Mouse (Mus musculus) granulocyte monocyte progenitor cell, adult 5-6 weeks (primary cell): ENCODE data around the gene Foxd1. TPM values are rescaled to one million over a fixed set of nuclear protein-coding genes. Genes with fewer than 3 reads are reported as not detected.

Source experiments
- ATAC-seq: replicated peaks from 2 replicates; pipeline ENCODE4 v1.8.0; 2016; ENCODE audit warnings: mild to moderate bottlenecking, moderate TSS enrichment, inconsistent platforms; ENCODE audit not compliant: poor library complexity, severe bottlenecking
- total RNA-seq, 2 experiments: library from RNA; stranded (forward) in 1 of 2; stranded (reverse) in 1 of 2; fragments of 200-712, 200-1000 nt in 1 of 2; fragments of >200 nt in 1 of 2; fragmentation: Nextera tagmentation in 1 of 2; gene quantifications; 2 replicates each; pipeline ENCODE4 v1.2.3; 2014 to 2017

Gene Foxd1
- not detected in 2 replicates for total RNA-seq (2014; fragmentation: Nextera tagmentation)
- not detected in 2 replicates for total RNA-seq (2017)

GRCm38 (mm10) chr13:98354090-98354801 is at the start of gene Foxd1:
Foxd1 (plus strand) TSS chr13:98354242.
- peak; percentile 69 for ATAC-seq

DNA sequence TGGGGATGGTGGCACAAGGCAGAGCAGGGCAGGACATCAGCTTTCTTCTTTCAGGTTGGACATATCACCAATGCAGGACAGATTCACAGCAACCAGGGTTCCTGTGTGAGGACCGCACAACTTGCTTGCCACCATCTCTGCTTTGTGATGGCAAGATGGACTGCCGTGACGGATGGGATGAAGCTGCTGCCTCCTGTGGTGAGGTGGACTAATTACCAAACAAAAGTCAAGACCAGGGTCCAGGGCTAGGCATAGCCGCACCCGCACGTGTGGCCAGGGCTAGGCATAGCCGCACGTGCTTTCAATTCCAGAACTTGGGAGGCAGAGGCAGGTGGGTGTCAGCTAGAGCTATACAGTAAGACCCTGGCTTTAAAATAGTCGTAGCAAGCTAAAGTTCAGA is 48.8 kb upstream of the Foxd1 start:
- ATAC-seq = 0 out of 2 replicates have a peak, but pooled peaks have one; percentile 37

GRCm38 (mm10) chr13:98306393-98306792 is 47.6 kb upstream of the Foxd1 start:
- ATAC-seq = no peak

- no peak for ATAC-seq
Observed at GRCm38 (mm10) chr13:98306852-98307475, 47.1 kb upstream of the Foxd1 start.

- ATAC-seq = no peak
Observed at GRCm38 (mm10) chr13:98308004-98308403, 46.0 kb upstream of the Foxd1 start.

GRCm38 (mm10) chr13:98308724-98309123 is 45.3 kb upstream of the Foxd1 start:
- ATAC-seq = no peak

GRCm38 (mm10) chr13:98311597-98311996 is 42.4 kb upstream of the Foxd1 start:
- no peak for ATAC-seq

DNA sequence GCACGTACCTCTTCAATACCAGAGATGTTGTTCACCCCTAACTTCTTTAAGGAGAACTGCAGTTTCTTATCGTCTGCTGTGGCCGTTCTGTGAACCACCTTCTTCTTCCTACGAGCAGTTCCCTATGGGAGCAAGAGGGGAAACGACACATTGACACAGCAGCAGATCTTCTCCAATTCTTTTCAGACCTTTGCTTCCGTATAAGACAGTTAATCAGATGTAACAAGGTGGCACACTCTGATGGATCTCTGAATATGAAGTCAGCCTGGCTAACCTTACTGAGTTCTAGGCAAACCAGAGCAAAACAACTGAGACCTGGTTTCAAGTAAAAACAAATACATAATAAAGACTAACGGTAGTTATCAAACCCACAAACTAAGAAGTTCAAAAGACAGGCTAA is 40.4 kb upstream of the Foxd1 start:
- ATAC-seq = no peak

DNA sequence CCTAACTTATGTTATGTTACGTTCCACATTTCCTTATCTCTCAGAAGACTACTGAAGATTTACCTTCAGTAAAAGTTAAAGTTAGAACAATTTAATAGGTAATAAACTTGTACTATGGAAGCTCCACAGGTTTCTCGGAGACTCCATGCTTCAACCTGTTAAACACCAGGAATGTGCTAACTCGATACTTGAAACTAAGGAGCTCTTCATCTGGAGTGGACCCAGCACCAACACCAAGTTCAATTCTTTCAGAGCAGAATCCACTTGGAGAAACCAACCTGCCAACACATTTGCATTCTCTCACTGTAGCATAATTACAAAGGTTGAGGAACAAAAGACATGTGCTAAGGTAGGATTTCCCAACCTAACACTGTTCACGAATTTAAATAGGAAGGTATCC is 38.9 kb upstream of the Foxd1 start:
- ATAC-seq = no peak

DNA sequence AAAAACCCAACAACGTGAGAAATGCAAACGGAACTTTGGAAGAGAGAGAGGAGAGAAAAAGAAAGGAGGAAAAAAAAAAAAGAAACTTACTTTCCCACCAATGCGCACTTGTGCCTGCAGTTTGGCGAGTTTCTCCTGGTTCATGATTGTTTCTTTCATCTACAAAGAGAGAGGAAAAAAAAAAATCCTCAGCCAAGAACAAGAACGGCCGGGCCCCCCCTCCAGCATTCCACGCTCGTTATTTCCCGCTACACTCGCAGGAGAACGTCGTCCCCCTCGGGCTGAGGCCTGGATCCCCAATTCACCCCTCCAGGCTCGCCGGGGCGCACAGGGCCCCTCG is 37.9 kb upstream of the Foxd1 start:
- no peak for ATAC-seq

- peak; percentile 90 for ATAC-seq
Observed at GRCm38 (mm10) chr13:98316480-98317245, 37.4 kb upstream of the Foxd1 start, which contains the start of gene Btf3. Btf3 (minus strand) TSS chr13:98317006.

GRCm38 (mm10) chr13:98317246-98317677 is 36.8 kb upstream of the Foxd1 start:
- ATAC-seq = no peak

DNA sequence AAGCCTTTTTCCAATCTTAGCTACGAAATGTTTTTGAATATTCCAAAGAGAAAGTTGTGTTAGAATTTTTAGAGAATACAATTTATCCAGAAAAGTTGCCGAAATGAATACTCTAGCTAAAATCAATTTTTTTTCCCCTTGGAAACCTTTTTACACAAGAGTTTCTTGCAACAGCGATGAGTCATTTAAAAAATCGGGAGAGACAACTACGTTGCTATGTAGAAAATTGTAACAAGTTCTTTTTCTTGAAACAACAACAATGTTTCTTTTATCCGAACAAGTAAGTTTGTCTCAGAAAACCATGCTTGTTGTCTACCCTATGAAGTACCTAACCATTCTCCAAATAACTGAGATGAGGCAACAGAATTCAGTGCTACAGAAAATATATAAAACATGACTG is 36.1 kb upstream of the Foxd1 start:
- no peak for ATAC-seq

GRCm38 (mm10) chr13:98325034-98325433 is 29.0 kb upstream of the Foxd1 start:
- ATAC-seq = no peak

GRCm38 (mm10) chr13:98332106-98332505 is 21.9 kb upstream of the Foxd1 start:
- ATAC-seq = peak; percentile 81

DNA sequence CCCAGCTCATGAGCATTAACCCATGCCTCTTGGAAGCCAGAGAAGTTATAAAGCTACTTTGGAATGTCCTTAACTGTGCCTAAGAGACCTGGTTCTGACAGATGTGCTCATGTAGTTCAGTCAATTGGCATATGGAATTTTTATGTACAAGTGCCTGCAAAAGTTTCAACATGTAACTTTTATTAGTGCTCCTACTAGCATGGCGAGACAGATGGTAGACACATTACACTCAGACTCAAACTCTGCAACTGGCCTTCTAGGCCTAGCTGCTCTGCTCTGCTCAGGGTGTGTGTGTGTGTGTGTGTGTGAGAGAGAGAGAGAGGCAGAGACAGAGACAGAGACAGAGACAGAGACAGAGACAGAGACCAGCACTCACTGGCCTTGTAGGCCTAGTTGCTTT is 17.8 kb upstream of the Foxd1 start:
- no peak for ATAC-seq

- ATAC-seq = no peak
Observed at GRCm38 (mm10) chr13:98340506-98340905, 13.5 kb upstream of the Foxd1 start.

DNA sequence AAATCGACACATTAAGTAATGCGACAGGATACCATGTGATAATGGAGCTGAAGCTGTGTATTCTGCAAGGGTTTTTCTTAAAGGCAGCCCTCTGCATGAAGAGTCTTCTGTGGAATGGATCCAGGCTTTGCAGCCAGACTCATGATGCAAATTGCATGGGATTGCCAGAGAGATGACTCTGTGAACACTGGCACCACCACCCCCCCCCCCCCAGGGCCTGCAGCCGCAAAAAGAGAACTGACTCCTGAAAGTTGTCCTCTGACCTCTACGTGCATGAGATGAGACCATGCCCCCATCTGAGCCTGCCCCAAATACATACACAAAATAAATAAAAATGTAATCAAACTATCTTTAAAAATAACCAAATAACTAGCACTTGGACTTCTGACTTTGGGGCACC is 4.6 kb upstream of the Foxd1 start:
- no peak for ATAC-seq

DNA sequence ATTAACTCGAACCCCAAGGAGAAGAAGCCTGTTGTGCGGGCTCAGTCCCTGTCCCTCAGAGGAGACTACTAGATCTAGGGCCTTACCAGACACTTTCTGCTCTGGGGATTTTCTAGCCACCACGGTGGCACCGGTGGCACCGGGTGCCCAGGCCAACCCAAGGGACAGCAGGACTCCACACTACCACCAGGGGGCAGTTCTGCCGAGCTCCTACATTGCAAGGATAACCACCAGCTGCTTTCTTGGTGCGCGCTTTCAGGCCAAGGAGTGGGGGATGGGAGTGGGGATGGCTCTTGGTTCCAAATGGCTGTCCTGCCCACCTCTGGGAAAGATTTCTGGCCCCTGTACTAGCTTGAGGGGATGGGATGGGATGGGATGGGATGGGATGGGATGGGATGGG is 2.5 kb upstream of the Foxd1 start:
- peak; percentile 42 for ATAC-seq

DNA sequence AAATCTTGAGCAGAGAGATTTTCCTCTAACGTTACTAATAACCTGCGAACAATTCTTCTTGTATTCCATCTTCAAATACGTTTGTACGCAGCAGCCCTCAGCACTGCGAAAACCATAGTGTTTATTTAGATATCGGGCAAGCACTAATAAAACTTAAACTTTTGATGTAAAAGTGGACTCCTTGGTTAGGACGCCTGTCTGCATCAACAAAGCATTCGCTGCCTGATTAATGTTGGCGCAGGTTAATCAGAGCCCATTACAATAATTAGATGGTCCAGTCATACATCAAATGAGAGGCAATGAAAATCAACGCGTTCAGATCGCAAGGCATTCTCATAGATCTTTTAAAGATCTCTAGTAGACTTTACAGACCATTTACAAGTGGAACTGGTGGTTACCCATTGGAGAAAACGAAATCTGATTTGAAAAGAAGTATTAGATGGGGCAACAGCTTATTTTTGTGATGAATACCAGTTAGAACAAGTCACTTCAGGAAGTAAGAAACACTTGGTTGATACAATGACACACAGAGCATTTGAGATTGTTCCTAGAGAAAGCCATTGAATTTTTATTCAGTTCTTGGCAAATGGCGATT is 1.6 kb upstream of the Foxd1 start:
- no peak for ATAC-seq

DNA sequence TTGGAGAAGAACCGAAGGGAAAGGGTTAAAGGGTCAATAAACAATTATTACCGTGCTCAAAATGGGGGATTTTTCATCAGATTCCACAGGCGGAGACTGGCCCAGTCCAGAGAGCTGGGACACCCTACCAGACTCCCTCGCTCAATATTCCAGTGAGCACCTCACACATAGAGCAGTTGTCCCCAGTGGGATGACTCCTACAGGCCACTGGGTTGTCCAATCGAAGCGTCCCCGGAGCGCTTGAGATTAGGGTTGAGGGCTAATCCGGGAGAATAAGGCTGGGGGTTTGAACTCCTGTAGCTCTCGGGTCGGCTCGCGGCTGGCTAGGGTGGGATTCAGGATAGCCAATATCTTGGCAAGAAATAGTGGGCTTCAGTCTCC is 343 bp upstream of the Foxd1 start:
- ATAC-seq = no peak
